Mouse (Mus musculus) neural tube, embryonic 14.5 days (tissue): ENCODE data around the gene Grk6. TPM values are rescaled to one million over a fixed set of nuclear protein-coding genes. Genes with fewer than 3 reads are reported as not detected.
A peak's percentile ranks its signal among the peaks of the same experiment; 100 is the strongest.

Experiments
- ATAC-seq: fragments of 200-750 bp; cut with Nextera tagmentation; 2 replicates; pipeline ENCODE4 v1.8.0; 2017; ENCODE audit warnings: low read depth, mild to moderate bottlenecking, moderate TSS enrichment, moderate library complexity
- H3K27ac ChIP-seq: fragments of 300-500 bp; sonication (generic); 2 replicates; pipeline ENCODE4 v1.5.1; 2014; ENCODE audit warnings: low read depth, mild to moderate bottlenecking, control low read depth, low read length, moderate library complexity, mixed read lengths
- H3K27me3 ChIP-seq: fragments of 300-500 bp; sonication (generic); 2 replicates; pipeline ENCODE4 v1.6.1; 2014; ENCODE audit warnings: low read length; ENCODE audit not compliant: control insufficient read depth, insufficient read depth
- H3K36me3 ChIP-seq: fragments of 300-500 bp; sonication (generic); 2 replicates; pipeline ENCODE4 v1.6.1; 2014; ENCODE audit warnings: low read length, mixed read lengths; ENCODE audit not compliant: control insufficient read depth, insufficient read depth
- H3K4me1 ChIP-seq: fragments of 300-500 bp; sonication (generic); 2 replicates; pipeline ENCODE4 v1.6.1; 2014; ENCODE audit warnings: low read length; ENCODE audit not compliant: control insufficient read depth, insufficient read depth
- H3K4me2 ChIP-seq: fragments of 300-500 bp; sonication (generic); 2 replicates; pipeline ENCODE4 v1.6.1; 2014; ENCODE audit warnings: mild to moderate bottlenecking, low read depth, low read length, control low read depth
- H3K4me3 ChIP-seq: fragments of 300-500 bp; sonication (generic); 2 replicates; pipeline ENCODE4 v1.5.1; 2014; ENCODE audit warnings: low read depth, low read length, control low read depth, mixed read lengths
- H3K9ac ChIP-seq: fragments of 300-500 bp; sonication (generic); replicated peaks from 2 replicates; pipeline ENCODE4 v1.6.1; 2014; ENCODE audit warnings: low read depth, mild to moderate bottlenecking, control low read depth, low read length, mixed read lengths
- H3K9me3 ChIP-seq: fragments of 300-500 bp; sonication (generic); 2 replicates; pipeline ENCODE4 v1.6.1; 2016; ENCODE audit warnings: low read length; ENCODE audit not compliant: control insufficient read depth
- WGBS: fragments of 180-500 bp; shearing (Covaris S2); extraction: QIAGEN DNeasy Blood & Tissue Kit; methylation state at CpG from one replicate; pipeline ENCODE4 v1.1.7; 2014; 5-methylcytosine and 5-hydroxymethylcytosine counted together
- microRNA-seq: library from miRNA; unstranded; fragments of <30 nt; microRNA quantifications from one replicate; pipeline ENCODE4, GENCODE M21; 2016
- polyA plus RNA-seq: library from polyadenylated mRNA; unstranded; fragments of >200 nt; fragmentation: Nextera tagmentation; extraction: Ambion mirVana; gene quantifications from 2 replicates; pipeline ENCODE4 v1.2.1, GENCODE M21; 2014

The Grk6 gene
- polyA plus RNA-seq, 1 experiment from 2014 or later, result 39.0 TPM

- WGBS, result 25% methylated on average over 3 of the region's 3 CpGs
Measured at GRCm38 (mm10) chr13:55510332-55510667, 65.4 kb downstream of the Grk6 start.

More at GRCm38 (mm10) chr13:55510332-55510667, 65.4 kb downstream of the Grk6 start:
- Histone ChIP-seq H3K27me3 (no peaks in the 10 kb centered on the region), H3K36me3 (peaks cover 32% of the 10 kb centered on the region), H3K4me1 (peaks cover 23% of the 10 kb centered on the region), H3K4me2 (no peak overlapping the region), H3K9ac (0 out of 2 replicates have a peak overlapping the region, but pooled peaks have one; percentile 32), H3K27ac (peak overlapping the region; percentile 45), H3K9me3 (no peaks in the 10 kb centered on the region), H3K4me3 (no peak overlapping the region)
- ATAC-seq, result no peak

Small RNA genes lying within 50 kb of the gene (microRNA-seq; reads per million reads assigned to microRNA genes)
- gene Mir6943, result 0.85 reads per million
- 66.9 reads per million, percentile 39 among the genes with 10 or more reads in this experiment for gene Mir6944
- gene Mir6945, result 0.85 reads per million

Other genes with a start within 250 kb of the Grk6 start
- 61.9 and 76.8 TPM in 2 replicates for gene Nsd1, start 235.3 kb upstream of the Grk6 start, polyA plus RNA-seq
- 316 and 329 TPM in 2 replicates for gene Prelid1, start 124.6 kb upstream of the Grk6 start, polyA plus RNA-seq
- 99.0 and 101 TPM in 2 replicates for gene Rab24, start 123.1 kb upstream of the Grk6 start, polyA plus RNA-seq
- gene Mxd3, start 115.2 kb upstream of the Grk6 start, polyA plus RNA-seq, result 5.7 and 5.9 TPM in 2 replicates
- gene Lman2, start 82.3 kb upstream of the Grk6 start, polyA plus RNA-seq, result 36.5 and 49.9 TPM in 2 replicates
- gene Rgs14, start 75.3 kb upstream of the Grk6 start, polyA plus RNA-seq, result 0.11 and 0.32 TPM in 2 replicates
- 0.19 and 0.32 TPM in 2 replicates for gene Slc34a1, start 46.9 kb upstream of the Grk6 start, polyA plus RNA-seq
- 0.55 and 1.2 TPM in 2 replicates for gene Pfn3, start 29.8 kb upstream of the Grk6 start, polyA plus RNA-seq
- gene F12, start 18.3 kb upstream of the Grk6 start, polyA plus RNA-seq, result 0.18 TPM in 1 of 2 replicates, not detected in the other
- 5.8 and 6.7 TPM in 2 replicates for gene Prr7, start 19.2 kb downstream of the Grk6 start, polyA plus RNA-seq
- gene Dbn1, start 43.0 kb downstream of the Grk6 start, polyA plus RNA-seq, result 376 and 450 TPM in 2 replicates
- gene Pdlim7, start 68.6 kb downstream of the Grk6 start, polyA plus RNA-seq, result 142 and 163 TPM in 2 replicates
- 4.2 and 4.6 TPM in 2 replicates for gene Dok3, start 84.2 kb downstream of the Grk6 start, polyA plus RNA-seq
- 51.3 and 54.1 TPM in 2 replicates for gene Ddx41, start 91.6 kb downstream of the Grk6 start, polyA plus RNA-seq
- gene Fam193b, start 126.0 kb downstream of the Grk6 start, polyA plus RNA-seq, result 47.1 and 50.1 TPM in 2 replicates
- gene Tmed9, start 128.7 kb downstream of the Grk6 start, polyA plus RNA-seq, result 49.3 and 57.0 TPM in 2 replicates
- 32.7 and 40.4 TPM in 2 replicates for gene B4galt7, start 154.8 kb downstream of the Grk6 start, polyA plus RNA-seq
- 112 and 118 TPM in 2 replicates for gene Caml, start 177.9 kb downstream of the Grk6 start, polyA plus RNA-seq
- gene Ddx46, start 190.0 kb downstream of the Grk6 start, polyA plus RNA-seq, result 31.2 and 35.4 TPM in 2 replicates
- gene B230219D22Rik, start 248.1 kb downstream of the Grk6 start, polyA plus RNA-seq, result 97.6 and 107 TPM in 2 replicates